Mouse (Mus musculus) gastrocnemius, postnatal 10 days (tissue): ENCODE results near the gene Gdnf. TPM values are rescaled to one million over a fixed set of nuclear protein-coding genes. Genes with fewer than 3 reads are reported as not detected.

Experiments used
- DNase-seq: peaks from one replicate; pipeline ENCODE4 v3.0.0; 2021; ENCODE audit warnings: mixed read lengths
- total RNA-seq, 2 experiments: library from RNA; stranded (reverse); gene quantifications; 2 replicates each; pipeline ENCODE4 v1.2.3; 2021

Gdnf gene
- total RNA-seq, 2 experiments from 2014 or later: 0.68 to 1.4 TPM

DNA sequence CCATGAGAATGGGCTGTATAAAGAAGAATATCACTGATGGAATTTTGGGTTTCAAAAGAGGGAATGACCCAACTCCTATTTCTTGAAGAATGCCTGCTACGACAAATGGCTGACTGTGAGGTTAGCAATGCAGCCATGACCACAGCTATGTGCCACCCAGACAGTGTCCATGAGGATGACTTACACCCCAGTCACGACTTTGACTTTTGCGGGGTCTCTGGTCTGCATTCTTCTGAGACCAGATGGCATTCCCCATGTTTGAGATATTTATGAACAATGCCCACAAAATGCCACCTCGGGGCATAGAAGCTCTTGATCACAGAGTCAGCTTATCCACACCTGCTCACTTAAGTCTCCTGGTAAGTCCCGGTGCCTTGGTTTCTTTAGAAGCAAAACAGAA, 52.2 kb downstream of the Gdnf start:
- DNase-seq: no peak

DNA sequence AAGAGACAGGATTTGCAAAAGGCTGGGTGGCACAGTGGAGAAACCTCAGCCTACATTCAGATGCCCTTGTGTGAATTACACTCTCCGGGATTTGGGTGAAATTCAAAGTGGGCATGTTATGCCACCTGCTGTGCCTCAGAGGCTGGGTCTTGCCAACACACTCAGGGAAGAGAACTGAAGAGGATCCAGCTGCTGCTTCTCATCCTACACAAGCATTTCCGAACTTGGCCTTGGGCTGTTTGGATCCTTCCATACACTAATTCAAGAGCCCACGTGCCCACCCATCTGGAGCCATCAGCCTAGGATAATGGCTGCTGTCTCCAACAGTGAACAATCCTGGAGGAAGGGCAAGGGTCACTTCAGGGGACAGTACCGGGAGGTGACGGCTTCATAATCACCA, 52.7 kb downstream of the Gdnf start:
- no peak for DNase-seq

DNA sequence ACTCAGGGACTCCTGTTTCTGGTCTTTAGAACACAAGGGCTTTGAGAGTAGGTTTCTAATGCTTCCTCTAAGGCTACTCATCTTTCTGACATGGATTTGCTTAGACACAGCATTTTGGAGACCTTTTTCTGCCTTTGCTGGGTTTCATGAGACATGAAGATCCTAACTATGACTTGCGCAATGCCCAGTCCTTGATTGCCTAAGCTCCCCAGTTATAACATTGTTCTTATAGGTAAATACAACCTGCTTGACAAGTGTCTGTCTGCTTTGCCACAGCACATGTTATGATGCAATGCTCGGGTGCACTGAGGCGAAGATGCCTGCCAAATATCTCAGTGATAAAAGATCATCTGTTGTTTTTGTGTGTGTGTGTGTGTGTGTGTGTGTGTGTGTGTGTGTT, 54.7 kb downstream of the Gdnf start:
- DNase-seq: no peak

DNA sequence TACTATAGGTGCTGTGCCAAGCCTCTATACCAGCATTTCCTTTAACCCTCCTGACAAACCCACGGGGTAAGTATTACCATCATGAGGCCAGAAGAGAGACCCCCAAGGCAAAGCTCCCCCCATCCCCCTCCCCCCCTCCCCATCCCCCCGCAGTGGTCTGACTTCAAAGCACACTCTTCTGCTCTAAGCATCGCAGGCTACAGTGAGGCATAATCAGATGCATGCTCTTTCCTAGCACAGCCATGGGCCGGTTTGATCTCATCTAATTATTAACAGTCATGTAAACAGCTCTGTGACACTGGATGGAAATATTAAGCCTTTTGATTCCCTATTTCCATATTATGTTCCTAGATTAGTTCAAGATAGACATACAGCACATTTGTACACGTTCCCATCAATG, 61.8 kb downstream of the Gdnf start:
- no peak for DNase-seq

DNA sequence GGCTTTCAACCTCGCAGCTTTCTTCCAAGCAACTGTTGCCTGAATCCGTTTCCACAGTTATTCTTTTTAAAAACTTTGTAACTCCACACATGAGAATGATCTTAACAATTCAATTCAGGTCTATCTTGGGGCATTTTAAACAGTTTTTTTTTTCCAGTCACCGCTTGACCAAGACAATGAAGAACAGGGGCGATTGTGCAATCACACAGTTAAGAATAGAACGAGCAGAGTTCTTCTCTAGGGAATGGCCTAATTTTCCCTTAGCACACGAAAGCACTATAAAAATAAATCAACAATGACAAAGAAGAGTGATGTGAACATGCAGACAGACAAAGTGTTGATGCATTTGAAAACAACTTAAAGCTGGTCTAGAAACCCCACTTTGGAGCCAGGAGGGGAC, 65.2 kb downstream of the Gdnf start:
- DNase-seq: no peak

DNA sequence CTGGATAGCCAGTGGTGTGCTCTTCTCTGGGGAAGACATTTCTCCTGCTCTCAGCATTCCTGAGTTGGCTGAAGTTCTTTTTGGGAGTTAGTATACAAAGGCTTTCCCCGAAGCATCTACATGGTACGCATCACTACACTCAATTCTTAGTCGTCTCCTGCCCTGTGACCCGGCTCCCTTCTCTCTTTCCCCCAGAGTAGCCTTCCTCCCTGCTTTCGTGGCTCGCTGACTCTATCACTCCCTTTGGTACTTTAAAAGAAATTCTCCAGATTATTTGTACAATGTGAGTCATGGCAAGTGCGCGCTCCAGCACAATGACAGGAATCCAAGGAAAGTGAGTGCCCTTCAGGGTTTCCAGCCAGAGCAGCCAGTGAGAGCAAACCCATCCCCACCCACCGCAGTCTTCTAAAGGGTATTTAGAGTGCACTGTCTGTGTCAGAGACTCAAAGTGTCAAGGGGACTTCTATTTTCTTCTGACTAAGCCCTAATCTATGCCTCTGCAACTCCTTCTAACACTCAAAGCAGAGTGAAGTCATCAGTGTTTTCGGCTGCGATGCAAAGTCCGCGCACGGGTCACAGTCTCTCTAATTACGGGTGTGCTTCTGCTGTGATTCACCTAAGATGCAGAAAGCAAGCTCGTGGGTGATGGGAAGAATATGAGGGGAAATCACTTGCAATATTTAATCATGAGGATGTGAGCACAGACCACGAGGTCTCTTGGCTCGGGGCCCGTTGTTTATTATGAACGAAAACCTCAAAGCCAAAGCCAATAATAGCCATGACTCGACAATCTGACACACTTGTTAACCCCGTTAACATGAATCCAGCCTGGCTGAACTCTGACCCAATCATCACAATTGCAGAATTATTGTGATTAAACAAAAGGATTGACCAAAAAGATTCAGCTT, 67.2 kb downstream of the Gdnf start:
- no peak for DNase-seq

DNA sequence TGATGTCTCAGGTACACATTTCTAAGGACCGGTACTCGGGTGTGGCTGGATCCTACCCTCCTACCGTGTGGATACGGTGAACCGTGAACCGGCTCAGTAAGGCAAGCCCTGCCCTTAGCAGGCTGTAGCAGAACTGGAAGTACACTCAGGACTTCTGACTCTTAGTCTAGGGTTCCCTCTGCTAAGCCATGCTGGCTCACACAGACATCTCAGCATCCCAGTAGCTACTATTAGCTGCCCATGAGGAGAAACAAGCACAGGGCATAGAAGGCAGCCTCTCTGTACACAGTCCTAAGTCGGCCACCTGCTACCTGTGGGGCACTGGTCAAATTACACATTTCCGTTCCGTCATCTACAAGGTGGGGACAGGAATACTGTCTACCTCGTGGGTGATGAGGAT, 68.2 kb downstream of the Gdnf start:
- DNase-seq: no peak

DNA sequence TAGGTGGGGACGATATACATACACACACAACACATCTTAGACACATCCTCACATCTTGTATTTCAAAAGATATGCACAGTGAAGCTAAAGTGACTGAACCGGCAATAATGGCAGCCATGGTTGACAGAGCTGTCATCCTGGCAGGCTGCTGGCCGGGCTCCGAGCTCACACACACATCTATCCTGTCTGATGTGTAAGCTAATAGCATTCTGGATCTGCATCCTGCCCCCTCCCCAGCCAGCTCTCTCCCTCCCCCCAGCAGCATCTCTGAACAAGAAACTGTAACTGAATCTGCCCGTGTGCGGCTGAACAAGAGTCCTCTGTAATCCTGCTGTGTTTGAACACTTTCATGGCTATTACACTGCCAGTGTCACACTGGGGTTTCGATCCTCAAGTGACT, 69.3 kb downstream of the Gdnf start:
- no peak for DNase-seq

DNA sequence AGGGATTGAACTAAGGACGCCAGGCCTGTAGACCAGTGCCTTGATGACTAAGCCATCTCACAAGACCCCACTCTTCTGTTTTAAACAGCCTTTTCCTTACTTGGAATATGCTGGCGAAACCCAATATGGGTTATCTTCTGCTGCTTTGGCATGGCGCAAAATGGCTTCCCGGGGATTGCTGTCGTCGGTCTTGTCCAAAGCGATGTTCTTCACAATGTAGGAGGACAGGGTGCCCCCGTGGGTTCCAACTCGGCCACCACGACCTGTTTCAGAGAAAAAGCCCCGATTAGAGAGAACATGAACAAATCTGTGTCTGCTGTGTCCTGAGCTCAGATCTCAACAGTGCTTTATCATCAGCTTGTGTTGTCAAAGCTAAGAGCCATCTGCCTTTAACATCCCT, 73.5 kb downstream of the Gdnf start:
- DNase-seq: no peak

DNA sequence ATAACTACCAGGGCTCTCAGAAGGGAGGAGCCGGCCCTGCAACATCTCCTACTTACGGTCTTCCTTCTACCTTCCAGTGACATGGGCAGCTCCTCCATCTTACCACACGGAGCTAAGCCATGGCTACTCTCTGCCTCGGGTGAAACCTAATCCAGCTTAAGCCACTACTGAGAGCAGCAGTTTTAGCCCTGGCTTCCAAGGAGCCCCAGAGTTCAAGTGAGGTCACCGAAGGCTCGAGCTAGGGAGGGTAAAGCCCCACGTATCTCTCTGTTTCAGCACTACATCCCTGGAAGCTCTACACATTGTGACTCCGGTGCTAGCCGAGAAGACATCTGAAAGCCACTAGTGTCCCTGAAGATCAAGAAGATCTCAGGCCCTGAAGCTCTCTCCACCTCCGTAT, 74.5 kb downstream of the Gdnf start:
- DNase-seq: no peak

DNA sequence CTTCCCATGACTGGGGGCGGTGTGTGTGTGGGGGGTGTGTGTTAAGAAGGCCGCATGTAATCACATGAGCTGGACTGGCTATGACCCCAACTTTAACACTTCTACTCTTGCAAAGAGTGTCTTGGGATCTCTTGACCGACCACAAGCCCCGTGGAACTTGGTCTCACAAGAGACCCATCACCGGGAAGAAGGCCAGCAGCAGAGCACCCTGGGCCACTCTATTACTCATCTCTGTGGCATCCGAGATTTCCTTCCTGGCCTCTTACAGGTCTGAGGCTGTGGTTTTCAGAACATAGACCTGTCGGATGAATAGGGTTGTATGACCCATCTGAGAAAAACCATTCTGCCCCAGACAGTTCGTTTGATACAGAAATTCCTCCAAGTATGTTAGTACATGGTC, 75.9 kb downstream of the Gdnf start:
- DNase-seq: no peak
